Mouse (Mus musculus) erythroid progenitor cell, adult 5-6 weeks (primary cell): ENCODE measurements around the gene Cldn3. TPM values are rescaled to one million over a fixed set of nuclear protein-coding genes. Genes with fewer than 3 reads are reported as not detected.
"Not testable (repeated sequence)": the region's sequence is repeated elsewhere in the genome, so short reads cannot be mapped to it uniquely, and the experiment has no call there.

Experiments used
- ATAC-seq: replicated peaks from 2 replicates; pipeline ENCODE4 v1.8.0; 2016; ENCODE audit warnings: moderate number of reproducible peaks, mild to moderate bottlenecking, moderate TSS enrichment, inconsistent platforms; ENCODE audit not compliant: poor library complexity, low FRiP score, severe bottlenecking
- total RNA-seq, 2 experiments: library from RNA; stranded (forward) in 1 of 2; stranded (reverse) in 1 of 2; fragments of 150-400 nt in 1 of 2; fragments of 186-747, 209-891 nt in 1 of 2; gene quantifications; 2 replicates each; pipeline versions ENCODE4 v1.2.3 to v1.2.4; 2015 to 2017; ENCODE audit warnings: low replicate concordance in 2 of 2

The Cldn3 gene
- total RNA-seq, 2 experiments from 2014 or later = not detected

- not testable (repeated sequence) for ATAC-seq
Observed at GRCm38 (mm10) chr5:134964655-134965054, 21.4 kb upstream of the Cldn3 start.

GRCm38 (mm10) chr5:134965473-134965851, 20.6 kb upstream of the Cldn3 start:
- ATAC-seq = peak; percentile 82

- ATAC-seq = peak; percentile 89
Observed at GRCm38 (mm10) chr5:134965852-134966821, 19.9 kb upstream of the Cldn3 start.

- ATAC-seq = no peak
Observed at GRCm38 (mm10) chr5:134967164-134967944, 18.7 kb upstream of the Cldn3 start.

- ATAC-seq = no peak
Observed at GRCm38 (mm10) chr5:134970671-134971070, 15.3 kb upstream of the Cldn3 start.

GRCm38 (mm10) chr5:134973081-134973480, 12.9 kb upstream of the Cldn3 start:
- no peak for ATAC-seq

- ATAC-seq = no peak
Observed at GRCm38 (mm10) chr5:134973526-134973925, 12.5 kb upstream of the Cldn3 start.

GRCm38 (mm10) chr5:134974294-134974693, 11.7 kb upstream of the Cldn3 start:
- 0 out of 2 replicates have a peak, but pooled peaks have one; percentile 39 for ATAC-seq

GRCm38 (mm10) chr5:134974921-134975320, 11.1 kb upstream of the Cldn3 start:
- ATAC-seq = no peak

GRCm38 (mm10) chr5:134976164-134976563, 9.8 kb upstream of the Cldn3 start:
- peak; percentile 86 for ATAC-seq

- peak; percentile 41; the same call in 1 of the 2 replicates for ATAC-seq
Observed at GRCm38 (mm10) chr5:134976577-134977250, 9.3 kb upstream of the Cldn3 start.

GRCm38 (mm10) chr5:134977837-134978236, 8.2 kb upstream of the Cldn3 start:
- no peak for ATAC-seq

GRCm38 (mm10) chr5:134981149-134981548, 4.9 kb upstream of the Cldn3 start:
- ATAC-seq = no peak

GRCm38 (mm10) chr5:134983111-134983510, 2.9 kb upstream of the Cldn3 start:
- ATAC-seq = no peak

GRCm38 (mm10) chr5:134983771-134984170, 2.2 kb upstream of the Cldn3 start:
- ATAC-seq = no peak

GRCm38 (mm10) chr5:134986298-134987268, 569 bp downstream of the Cldn3 start:
- no peak for ATAC-seq

- ATAC-seq = no peak
Observed at GRCm38 (mm10) chr5:134989166-134989565, 3.2 kb downstream of the Cldn3 start.

GRCm38 (mm10) chr5:134989741-134990140, 3.7 kb downstream of the Cldn3 start:
- no peak for ATAC-seq

GRCm38 (mm10) chr5:134992566-134992965, 6.6 kb downstream of the Cldn3 start:
- no peak for ATAC-seq
